Mouse (Mus musculus) hindbrain, embryonic 16.5 days (tissue): ENCODE measurements around the gene Ino80e. TPM values are rescaled to one million over a fixed set of nuclear protein-coding genes. Genes with fewer than 3 reads are reported as not detected.

Source experiments
- ATAC-seq: fragments of 200-750 bp; cut with Nextera tagmentation; 2 replicates; pipeline ENCODE4 v1.8.0; 2017; ENCODE audit warnings: moderate TSS enrichment, moderate library complexity
- H3K27ac ChIP-seq: fragments of 300-500 bp; sonication (generic); 2 replicates; pipeline ENCODE4 v1.5.1; 2014; ENCODE audit warnings: low read depth, mild to moderate bottlenecking, control low read depth, low read length, moderate library complexity
- H3K27me3 ChIP-seq: fragments of 300-500 bp; sonication (generic); replicated peaks from 2 replicates; pipeline ENCODE4 v1.6.1; 2014; ENCODE audit warnings: low read length; ENCODE audit not compliant: control insufficient read depth, insufficient read depth
- H3K36me3 ChIP-seq: fragments of 300-500 bp; sonication (generic); 2 replicates; pipeline ENCODE4 v1.6.1; 2014; ENCODE audit warnings: mild to moderate bottlenecking, low read length, moderate library complexity, mixed read lengths; ENCODE audit not compliant: control insufficient read depth, insufficient read depth
- H3K4me1 ChIP-seq: fragments of 300-500 bp; sonication (generic); 2 replicates; pipeline ENCODE4 v1.6.1; 2014; ENCODE audit warnings: low read depth, low read length; ENCODE audit not compliant: control insufficient read depth, insufficient read depth
- H3K4me2 ChIP-seq: fragments of 300-500 bp; sonication (generic); 2 replicates; pipeline ENCODE4 v1.6.1; 2014; ENCODE audit warnings: mild to moderate bottlenecking, low read length, control low read depth, moderate library complexity
- H3K4me3 ChIP-seq: fragments of 300-500 bp; sonication (generic); 2 replicates; pipeline ENCODE4 v1.5.1; 2014; ENCODE audit warnings: mild to moderate bottlenecking, low read length, control low read depth, moderate library complexity
- H3K9ac ChIP-seq: fragments of 300-500 bp; sonication (generic); 2 replicates; pipeline ENCODE4 v1.6.1; 2014; ENCODE audit warnings: low read depth, mild to moderate bottlenecking, control low read depth, low read length, moderate library complexity
- H3K9me3 ChIP-seq: fragments of 300-500 bp; sonication (generic); 2 replicates; pipeline ENCODE4 v1.6.1; 2014; ENCODE audit warnings: mild to moderate bottlenecking, low read length, moderate library complexity; ENCODE audit not compliant: control insufficient read depth
- WGBS: fragments of 180-500 bp; shearing (Covaris S2); extraction: QIAGEN DNeasy Blood & Tissue Kit; methylation state at CpG from one replicate; pipeline ENCODE4 v1.1.7; 2014; 5-methylcytosine and 5-hydroxymethylcytosine counted together
- polyA plus RNA-seq: library from polyadenylated mRNA; unstranded; fragments of >200 nt; fragmentation: Nextera tagmentation; extraction: Ambion mirVana; gene quantifications from 2 replicates; pipeline ENCODE4 v1.2.1, GENCODE M21; 2015

The Ino80e gene
- polyA plus RNA-seq, 1 experiment from 2014 or later: 88.3 TPM

- WGBS: 3% methylated on average over 42 of the region's 42 CpGs
- Histone ChIP-seq H3K4me2 (peak within 1 kb of the TSS; percentile 83), H3K4me1 (peaks cover 22% of the 10 kb centered on the region)
Measured at GRCm38 (mm10) chr7:126861429-126862130, 597 bp downstream of the Ino80e start, which contains the start of gene Hirip3. Hirip3 (plus strand) TSS chr7:126861972.

GRCm38 (mm10) chr7:126860987-126861386, 1.2 kb downstream of the Ino80e start:
- 70% methylated on average over 5 of the region's 5 CpGs for WGBS
- peaks cover 18% of the 10 kb centered on the region for H3K36me3 ChIP-seq
- ATAC-seq: no peak
- H3K4me1 ChIP-seq: peaks cover 22% of the 10 kb centered on the region
- peak overlapping the region; percentile 83 for H3K4me2 ChIP-seq
- peak overlapping the region; percentile 57 for H3K4me3 ChIP-seq
- H3K27me3 ChIP-seq: no peaks in the 10 kb centered on the region
- H3K9ac ChIP-seq: peak overlapping the region; percentile 68
- H3K27ac ChIP-seq: no peak overlapping the region
- no peaks in the 10 kb centered on the region for H3K9me3 ChIP-seq

More at GRCm38 (mm10) chr7:126861429-126862130, 597 bp downstream of the Ino80e start, which contains the start of gene Hirip3:
- peak; percentile 88 for ATAC-seq
- Histone ChIP-seq H3K4me3 (peak within 1 kb of the TSS; percentile 57), H3K36me3 (peaks cover 20% of the 10 kb centered on the region), H3K27ac (peak within 1 kb of the TSS; percentile 81), H3K9me3 (no peaks in the 10 kb centered on the region), H3K27me3 (no peaks in the 10 kb centered on the region), H3K9ac (peak within 1 kb of the TSS; percentile 68)

- peaks cover 21% of the 10 kb centered on the region; the same call in 1 of the 2 replicates for H3K36me3 ChIP-seq
Measured at GRCm38 (mm10) chr7:126856741-126857420, 5.3 kb downstream of the Ino80e start.

GRCm38 (mm10) chr7:126855641-126856040, 6.5 kb downstream of the Ino80e start:
- no peak for ATAC-seq
- H3K27me3 ChIP-seq: no peaks in the 10 kb centered on the region
- no peak overlapping the region for H3K4me3 ChIP-seq
- WGBS: 76% methylated on average over 3 of the region's 3 CpGs
- H3K4me2 ChIP-seq: no peak overlapping the region
- peaks cover under 1% of the 10 kb centered on the region; the same call in 1 of the 2 replicates for H3K4me1 ChIP-seq
- H3K27ac ChIP-seq: no peak overlapping the region
- no peak overlapping the region for H3K9ac ChIP-seq
- H3K9me3 ChIP-seq: no peaks in the 10 kb centered on the region
- peaks cover 23% of the 10 kb centered on the region; the same call in 1 of the 2 replicates for H3K36me3 ChIP-seq

More at GRCm38 (mm10) chr7:126856741-126857420, 5.3 kb downstream of the Ino80e start:
- H3K27ac ChIP-seq: no peak overlapping the region
- no peak overlapping the region for H3K9ac ChIP-seq
- no peak overlapping the region for H3K4me2 ChIP-seq
- H3K9me3 ChIP-seq: no peaks in the 10 kb centered on the region
- WGBS: 81% methylated on average over 9 of the region's 9 CpGs
- H3K4me3 ChIP-seq: no peak overlapping the region
- ATAC-seq: no peak
- H3K4me1 ChIP-seq: peaks cover 8% of the 10 kb centered on the region
- H3K27me3 ChIP-seq: no peaks in the 10 kb centered on the region

- no peak overlapping the region for H3K4me3 ChIP-seq
- H3K27me3 ChIP-seq: 0 out of 2 replicates have a peak, but pooled peaks cover 2% of the 10 kb centered on the region
- no peak overlapping the region for H3K27ac ChIP-seq
- no peak overlapping the region for H3K4me2 ChIP-seq
- no peak overlapping the region for H3K9ac ChIP-seq
- WGBS: 91% methylated on average over 5 of the region's 5 CpGs
- no peaks in the 10 kb centered on the region for H3K9me3 ChIP-seq
- no peak for ATAC-seq
- peaks cover 23% of the 10 kb centered on the region; the same call in 1 of the 2 replicates for H3K36me3 ChIP-seq
- H3K4me1 ChIP-seq: peaks cover 3% of the 10 kb centered on the region
Measured at GRCm38 (mm10) chr7:126853454-126853853, 8.7 kb downstream of the Ino80e start.

GRCm38 (mm10) chr7:126851192-126851591, 11.0 kb downstream of the Ino80e start:
- 47% methylated on average over 12 of the region's 12 CpGs for WGBS

GRCm38 (mm10) chr7:126850161-126850560, 12.0 kb downstream of the Ino80e start:
- ATAC-seq: no peak
- Histone ChIP-seq H3K36me3 (peaks cover 12% of the 10 kb centered on the region; the same call in 1 of the 2 replicates), H3K9ac (no peak overlapping the region), H3K27ac (no peak overlapping the region), H3K4me1 (peaks cover 13% of the 10 kb centered on the region), H3K9me3 (no peaks in the 10 kb centered on the region), H3K4me3 (no peak overlapping the region), H3K4me2 (no peak overlapping the region), H3K27me3 (0 out of 2 replicates have a peak, but pooled peaks cover 2% of the 10 kb centered on the region)
- 87% methylated on average over 6 of the region's 6 CpGs for WGBS

More at GRCm38 (mm10) chr7:126851192-126851591, 11.0 kb downstream of the Ino80e start:
- H3K4me2 ChIP-seq: no peak overlapping the region
- no peak overlapping the region for H3K4me3 ChIP-seq
- ATAC-seq: no peak
- H3K27me3 ChIP-seq: 0 out of 2 replicates have a peak, but pooled peaks cover 2% of the 10 kb centered on the region
- H3K36me3 ChIP-seq: peaks cover 17% of the 10 kb centered on the region; the same call in 1 of the 2 replicates
- H3K9ac ChIP-seq: no peak overlapping the region
- H3K9me3 ChIP-seq: no peaks in the 10 kb centered on the region
- H3K4me1 ChIP-seq: peaks cover 13% of the 10 kb centered on the region
- no peak overlapping the region for H3K27ac ChIP-seq

GRCm38 (mm10) chr7:126848794-126849193, 13.4 kb downstream of the Ino80e start:
- Histone ChIP-seq H3K9ac (peak overlapping the region; percentile 81), H3K9me3 (no peaks in the 10 kb centered on the region), H3K36me3 (peaks cover 10% of the 10 kb centered on the region; the same call in 1 of the 2 replicates), H3K27ac (peak overlapping the region; percentile 62; the same call in 1 of the 2 replicates), H3K4me2 (peak overlapping the region; percentile 99), H3K4me3 (peak overlapping the region; percentile 61), H3K27me3 (0 out of 2 replicates have a peak, but pooled peaks cover 2% of the 10 kb centered on the region), H3K4me1 (peaks cover 13% of the 10 kb centered on the region)
- peak; percentile 28 for ATAC-seq
- WGBS: 19% methylated on average over 10 of the region's 10 CpGs
